In genomic region chr4:62685268-62685667, GRCm38 (mm10) we compare ENCODE assay signal across 13 mouse cellular contexts.
DNase-seq lines count a peak whose midpoint lies in the region; ATAC-seq lines count a peak whose summit lies in the region.
"Had no signal": no experiment of that assay in that cellular context is flagged by ENCODE, and none has a peak within 500 bp of the region (broad histone marks: within the 10 kb centered on the region; RNA-seq: fewer than 3 reads in every experiment).

No protein-coding gene starts in this region.

- no peaks in the 10 kb centered on the region for H3K9me3 ChIP-seq in heart, embryonic 13.5 days
- H3K9me3 ChIP-seq in stomach, embryonic 15.5 days: no peaks in the 10 kb centered on the region
- H3K9me3 ChIP-seq: forebrain, embryonic 13.5 days; limb, embryonic 13.5 days; neural tube, embryonic 13.5 days had no signal

- H3K27me3 ChIP-seq in heart, embryonic 13.5 days (replicated peaks): peaks cover 76% of the 10 kb centered on the region
- no peaks in the 10 kb centered on the region for H3K27me3 ChIP-seq in stomach, embryonic 15.5 days (replicated peaks)
- H3K27me3 ChIP-seq: forebrain, embryonic 13.5 days; limb, embryonic 13.5 days; neural tube, embryonic 13.5 days had no signal

- H3K4me3 ChIP-seq in heart, embryonic 13.5 days: no peak overlapping the region
- no peak overlapping the region for H3K4me3 ChIP-seq in stomach, embryonic 15.5 days (replicated peaks)
- H3K4me3 ChIP-seq: forebrain, embryonic 13.5 days; limb, embryonic 13.5 days; neural tube, embryonic 13.5 days had no signal

- ATAC-seq in heart, embryonic 13.5 days (ENCODE audit: extremely low read depth, insufficient number of reproducible peaks, low FRiP score, low TSS enrichment): no peak
- peak; percentile 74 for ATAC-seq in inflammation-experienced regulatory T-cells, adult 6 months
- ATAC-seq in stomach, embryonic 15.5 days (ENCODE audit: insufficient read depth, low FRiP score, low read depth): no peak
- ATAC-seq: forebrain, embryonic 13.5 days; hindbrain, postnatal 0 days had no signal

- H3K4me2 ChIP-seq in heart, embryonic 13.5 days: no peak overlapping the region
- H3K4me2 ChIP-seq in stomach, embryonic 15.5 days: no peak overlapping the region
- H3K4me2 ChIP-seq: forebrain, embryonic 13.5 days; limb, embryonic 13.5 days; neural tube, embryonic 13.5 days had no signal

- peaks cover 63% of the 10 kb centered on the region for H3K4me1 ChIP-seq in heart, embryonic 13.5 days
- peaks cover 19% of the 10 kb centered on the region for H3K4me1 ChIP-seq in stomach, embryonic 15.5 days

- intact Hi-C loops in heart, postnatal 10 days (cut with DNase I): no loop called here

- H3K9ac ChIP-seq in heart, embryonic 13.5 days: 0 out of 2 replicates have a peak overlapping the region, but pooled peaks have one; percentile 3
- H3K9ac ChIP-seq in stomach, embryonic 15.5 days: no peak overlapping the region
- H3K9ac ChIP-seq: forebrain, embryonic 13.5 days; limb, embryonic 13.5 days; neural tube, embryonic 13.5 days had no signal

- 72% methylated on average over 10 of the region's 10 CpGs for WGBS in heart, embryonic 13.5 days
- 72% methylated on average over 10 of the region's 10 CpGs for WGBS in stomach, embryonic 15.5 days

- no peak overlapping the region for H3K27ac ChIP-seq in heart, embryonic 13.5 days (replicated peaks)
- peak overlapping the region; percentile 31 for H3K27ac ChIP-seq in stomach, embryonic 15.5 days
- H3K27ac ChIP-seq: forebrain, embryonic 13.5 days; hindbrain, postnatal 0 days; limb, embryonic 13.5 days; neural tube, embryonic 13.5 days had no signal

- peaks cover 17% of the 10 kb centered on the region for H3K36me3 ChIP-seq in heart, embryonic 13.5 days
- no peaks in the 10 kb centered on the region for H3K36me3 ChIP-seq in stomach, embryonic 15.5 days

- DNase-seq in heart, postnatal 10 days: no peak
- peak; percentile 59 to 63 for DNase-seq in B cell, adult 2 months
- DNase-seq in embryo, embryonic 11 days: no peak
- DNase-seq in left cerebral cortex, adult 18-20 months (ENCODE audit: low spot score in 2 of 2): no peak
- DNase-seq in layer of hippocampus, adult 18-20 months (ENCODE audit: low spot score in 2 of 2): no peak
- DNase-seq: lung, postnatal 14 days had no signal

Comparison
In these comparisons a context has a peak if more than half of its experiments do, and no peak if none do; other contexts are left out.
1. DNase-seq: peak in B cell, adult 2 months (2 of 2); none in heart, postnatal 10 days (0 of 2), embryo, embryonic 11 days (single experiment), left cerebral cortex, adult 18-20 months (0 of 2) and layer of hippocampus, adult 18-20 months (0 of 2).